Mouse (Mus musculus): Measurements from ENCODE around the gene Tesk2. TPM values are rescaled to one million over a fixed set of nuclear protein-coding genes. Genes with fewer than 3 reads are reported as not detected.
"Not testable (repeated sequence)": the region's sequence is repeated elsewhere in the genome, so short reads cannot be mapped to it uniquely, and the experiment has no call there.

Tesk2 gene
- 4.3 and 5.5 TPM in 2 replicates for polyA plus RNA-seq (2015; fragmentation: Nextera tagmentation; extraction: Ambion mirVana)

DNA sequence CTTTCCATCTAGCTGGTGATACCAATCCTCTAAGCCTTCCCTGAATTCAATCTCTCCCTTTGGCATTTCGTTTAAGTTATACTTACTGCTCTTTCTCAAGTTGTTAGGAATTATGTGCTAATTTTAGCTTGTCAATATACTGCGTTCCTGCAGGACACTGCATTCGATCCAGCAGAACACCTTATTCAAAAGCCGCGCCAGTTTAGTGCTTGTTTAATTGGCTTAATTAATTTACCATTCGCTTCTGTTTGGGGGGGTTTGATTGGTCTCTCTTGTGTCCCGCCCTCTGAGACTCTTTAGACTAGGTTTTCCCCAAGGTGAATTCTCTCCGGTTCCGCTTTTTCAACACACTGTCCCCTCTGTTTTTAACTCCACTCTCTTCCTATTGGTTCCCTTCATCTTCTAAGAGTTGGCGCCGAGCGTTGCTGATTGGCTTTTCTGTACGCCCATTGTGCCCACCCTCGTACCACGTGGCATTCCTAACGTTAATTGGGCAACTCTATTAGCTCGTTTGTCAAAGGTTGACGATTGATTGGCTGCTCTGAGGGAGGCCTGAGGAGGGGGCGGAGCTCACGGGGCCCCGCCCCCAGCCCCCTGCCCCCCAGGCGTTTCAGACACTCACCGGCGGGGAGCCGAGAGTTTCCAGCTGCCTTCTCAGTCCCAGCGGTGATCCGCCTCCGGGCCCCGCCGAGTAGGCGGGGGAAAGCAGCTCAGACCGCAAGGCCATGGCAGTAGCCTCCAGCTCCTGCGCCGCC is at the start of gene Tesk2:
Gene Tesk2 (plus strand): TSS at position 606 of the 755 bp plus-strand sequence.
- H3K9ac ChIP-seq (replicated peaks): peak within 1 kb of the TSS; percentile 86
- peak within 1 kb of the TSS; percentile 51; the same call in 1 of the 2 replicates for H3K27ac ChIP-seq (replicated peaks)
- peak within 1 kb of the TSS; percentile 88 for H3K4me2 ChIP-seq (replicated peaks)
- H3K4me3 ChIP-seq: peak within 1 kb of the TSS; percentile 84
- ATAC-seq (replicated peaks): peak; percentile 97
- H3K4me1 ChIP-seq: peaks cover 17% of the 10 kb centered on the region
- under 1% methylated on average over 34 of the region's 34 CpGs for WGBS
- H3K27me3 ChIP-seq: 0 out of 2 replicates have a peak, but pooled peaks cover 3% of the 10 kb centered on the region
- H3K9me3 ChIP-seq: no peaks in the 10 kb centered on the region
- no peaks in the 10 kb centered on the region for H3K36me3 ChIP-seq

DNA sequence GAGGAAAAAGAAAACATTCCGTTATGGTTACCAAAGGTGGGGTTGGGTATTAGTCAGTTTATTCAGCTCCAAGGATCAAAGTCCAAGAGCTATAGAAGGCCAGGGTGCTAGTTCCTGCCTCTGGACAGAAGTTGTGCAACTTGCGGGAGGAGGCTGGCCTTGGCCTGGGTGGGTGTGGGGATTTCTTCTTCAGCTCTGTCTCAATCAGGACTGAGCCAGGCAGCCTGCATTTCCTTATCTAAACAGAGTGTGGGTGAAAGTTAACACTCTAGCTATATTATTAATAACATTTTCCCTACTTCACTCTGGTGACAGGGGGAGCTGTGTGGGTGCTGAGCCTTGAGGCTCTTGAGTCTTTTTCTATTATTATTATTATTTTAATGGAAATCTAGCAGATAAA is 48.0 kb upstream of the Tesk2 start:
- no peaks in the 10 kb centered on the region for H3K9me3 ChIP-seq
- no peaks in the 10 kb centered on the region for H3K27me3 ChIP-seq
- ATAC-seq (replicated peaks): no peak
- no peaks in the 10 kb centered on the region for H3K4me1 ChIP-seq
- no peak overlapping the region for H3K27ac ChIP-seq (replicated peaks)
- H3K9ac ChIP-seq (replicated peaks): no peak overlapping the region
- no peaks in the 10 kb centered on the region for H3K36me3 ChIP-seq
- no peak overlapping the region for H3K4me2 ChIP-seq (replicated peaks)
- H3K4me3 ChIP-seq: no peak overlapping the region
- WGBS: 67% methylated on average over 2 of the region's 2 CpGs

DNA sequence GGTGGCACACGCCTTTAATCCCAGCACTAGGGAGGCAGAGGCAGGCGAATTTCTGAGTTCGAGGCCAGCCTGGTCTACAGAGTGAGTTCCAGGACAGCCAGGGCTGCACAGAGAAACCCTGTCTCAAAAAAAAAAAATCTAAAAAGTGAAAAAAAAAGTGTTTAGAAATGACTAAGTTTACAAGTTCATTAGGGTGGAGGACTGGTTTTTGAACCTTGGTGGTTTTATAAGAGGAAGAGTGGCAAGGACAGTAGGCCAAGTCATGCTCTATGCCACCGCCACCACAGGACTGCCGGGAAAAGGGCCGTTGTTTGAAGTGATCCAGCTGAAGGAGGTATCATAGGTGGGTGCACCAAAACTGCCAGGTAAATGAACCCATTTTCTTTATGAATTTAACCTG is 46.0 kb upstream of the Tesk2 start:
- WGBS: 90% methylated on average over 6 of the region's 6 CpGs
- not testable (repeated sequence) for H3K4me1 ChIP-seq; H3K27me3 ChIP-seq; H3K9ac ChIP-seq (replicated peaks); ATAC-seq (replicated peaks); H3K27ac ChIP-seq (replicated peaks); H3K36me3 ChIP-seq; H3K9me3 ChIP-seq; H3K4me3 ChIP-seq; H3K4me2 ChIP-seq (replicated peaks)

DNA sequence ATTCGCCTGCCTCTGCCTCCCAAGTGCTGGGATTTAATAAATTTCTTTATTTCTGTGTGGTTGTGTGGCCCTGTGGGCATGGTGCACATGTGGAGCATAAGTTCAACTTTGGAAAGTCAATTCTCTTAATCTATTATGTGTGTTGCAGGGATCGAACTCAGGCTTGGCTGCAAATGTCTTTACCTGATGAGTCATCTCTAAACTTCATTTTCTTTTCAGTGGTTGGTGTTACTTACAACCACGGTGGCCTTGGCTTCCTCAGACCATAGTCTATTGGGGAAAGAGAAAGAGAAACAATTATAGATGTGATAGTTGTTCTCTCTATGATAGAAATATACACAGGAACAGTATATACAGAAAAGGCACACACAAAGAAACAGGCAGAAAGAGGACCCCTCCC is 44.7 kb upstream of the Tesk2 start:
- no peak overlapping the region for H3K9ac ChIP-seq (replicated peaks)
- H3K27ac ChIP-seq (replicated peaks): no peak overlapping the region
- no peak overlapping the region for H3K4me3 ChIP-seq
- no peaks in the 10 kb centered on the region for H3K36me3 ChIP-seq
- ATAC-seq (replicated peaks): no peak
- no peaks in the 10 kb centered on the region for H3K4me1 ChIP-seq
- 85% methylated on average over 3 of the region's 3 CpGs for WGBS
- H3K9me3 ChIP-seq: no peaks in the 10 kb centered on the region
- H3K4me2 ChIP-seq (replicated peaks): no peak overlapping the region
- H3K27me3 ChIP-seq: no peaks in the 10 kb centered on the region

DNA sequence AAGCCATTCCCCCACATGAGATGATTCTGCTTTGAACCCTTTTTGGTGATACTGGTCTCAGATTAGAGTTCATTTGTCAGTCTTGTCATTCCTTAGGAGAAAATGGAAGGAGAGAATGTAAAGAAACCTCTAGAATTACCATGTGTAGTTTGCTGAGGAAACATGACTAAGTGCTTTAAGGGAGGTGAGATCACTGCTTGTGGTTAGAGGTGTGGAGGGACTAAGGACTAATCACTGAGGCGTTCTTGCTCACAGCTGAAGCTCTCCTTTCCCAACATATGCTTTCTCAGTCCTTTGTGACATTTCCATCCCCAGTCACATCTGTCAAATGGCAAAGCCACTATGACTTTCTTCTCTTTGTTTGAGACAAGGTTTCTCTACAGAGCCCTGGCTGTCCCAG is 42.9 kb upstream of the Tesk2 start:
- 75% methylated on average over 1 of the region's 1 CpGs for WGBS
- Histone ChIP-seq H3K4me1 (no peaks in the 10 kb centered on the region), H3K4me2 (replicated peaks) (no peak overlapping the region), H3K9ac (replicated peaks) (no peak overlapping the region), H3K27me3 (no peaks in the 10 kb centered on the region), H3K9me3 (no peaks in the 10 kb centered on the region), H3K27ac (replicated peaks) (no peak overlapping the region), H3K4me3 (no peak overlapping the region), H3K36me3 (no peaks in the 10 kb centered on the region)
- ATAC-seq (replicated peaks): no peak

DNA sequence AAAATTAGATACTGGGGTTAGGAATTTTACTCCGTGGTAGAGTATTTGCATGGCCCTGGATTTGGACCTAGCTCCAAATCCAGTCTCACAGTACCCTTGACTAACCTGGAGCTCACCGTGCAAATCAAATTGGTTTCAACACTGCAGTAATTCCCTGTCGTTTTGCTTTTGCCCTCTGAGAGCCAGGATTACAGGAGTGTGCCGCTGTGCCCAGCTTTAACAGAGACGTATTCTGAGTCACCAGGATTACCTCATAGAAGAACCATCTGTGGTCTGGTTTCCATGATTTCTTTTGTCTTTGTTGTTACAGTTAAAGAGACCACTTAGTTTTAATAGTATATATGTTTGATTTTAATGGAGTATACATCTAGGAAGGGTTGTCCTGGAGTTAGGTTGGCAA is 41.6 kb upstream of the Tesk2 start:
- no peak for ATAC-seq (replicated peaks)
- WGBS: 70% methylated on average over 5 of the region's 5 CpGs
- Histone ChIP-seq H3K27ac (replicated peaks) (no peak overlapping the region), H3K27me3 (no peaks in the 10 kb centered on the region), H3K9me3 (no peaks in the 10 kb centered on the region), H3K4me2 (replicated peaks) (no peak overlapping the region), H3K36me3 (no peaks in the 10 kb centered on the region), H3K4me1 (no peaks in the 10 kb centered on the region), H3K4me3 (no peak overlapping the region), H3K9ac (replicated peaks) (no peak overlapping the region)

DNA sequence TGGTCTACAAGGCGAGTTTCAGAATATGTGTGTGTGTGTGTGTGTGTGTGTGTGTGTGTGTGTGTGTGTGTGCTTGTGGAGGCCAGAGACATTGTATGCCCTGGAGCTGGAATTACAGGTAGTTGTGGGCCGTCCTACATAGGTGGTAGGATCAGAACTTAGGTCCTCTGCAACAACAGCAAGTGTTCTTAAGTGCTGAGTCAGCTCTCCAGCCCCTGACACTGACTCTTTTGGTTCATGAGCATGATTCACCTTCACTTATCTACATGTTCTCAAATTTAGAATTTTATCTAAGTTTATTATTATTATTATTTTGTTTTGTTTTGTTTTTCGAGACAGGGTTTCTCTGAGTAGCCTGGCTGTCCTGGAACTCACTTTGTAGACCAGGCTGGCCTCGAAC is 40.2 kb upstream of the Tesk2 start:
- H3K4me1 ChIP-seq; H3K9ac ChIP-seq (replicated peaks); ATAC-seq (replicated peaks); H3K27ac ChIP-seq (replicated peaks); H3K4me2 ChIP-seq (replicated peaks); H3K27me3 ChIP-seq; H3K4me3 ChIP-seq; H3K9me3 ChIP-seq; H3K36me3 ChIP-seq: not testable (repeated sequence)
- WGBS: 92% methylated on average over 4 of the region's 4 CpGs

DNA sequence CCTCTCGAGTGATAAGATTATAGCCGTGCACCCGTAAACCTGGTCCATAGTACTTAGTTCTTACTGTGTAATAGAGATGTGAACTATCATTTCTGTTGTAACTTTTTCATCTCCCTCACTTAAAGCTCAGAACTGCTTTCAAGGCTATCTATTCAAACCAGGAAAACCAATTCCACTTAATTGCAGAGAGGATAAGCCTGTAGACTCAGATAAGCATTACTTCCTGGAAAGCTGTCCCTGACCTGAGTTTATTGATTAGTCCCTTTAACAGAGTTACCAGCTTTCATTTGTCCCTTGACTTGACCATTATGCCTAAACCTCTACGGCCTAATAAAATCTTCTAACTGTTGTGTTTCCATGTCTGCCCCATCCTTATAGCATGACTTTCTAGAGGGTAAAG is 36.8 kb upstream of the Tesk2 start:
- Histone ChIP-seq H3K4me3 (no peak overlapping the region), H3K9me3 (no peaks in the 10 kb centered on the region), H3K4me1 (peaks cover 20% of the 10 kb centered on the region), H3K36me3 (no peaks in the 10 kb centered on the region), H3K9ac (replicated peaks) (no peak overlapping the region), H3K27me3 (no peaks in the 10 kb centered on the region), H3K27ac (replicated peaks) (no peak overlapping the region), H3K4me2 (replicated peaks) (no peak overlapping the region)
- 95% methylated on average over 4 of the region's 4 CpGs for WGBS
- ATAC-seq (replicated peaks): no peak

DNA sequence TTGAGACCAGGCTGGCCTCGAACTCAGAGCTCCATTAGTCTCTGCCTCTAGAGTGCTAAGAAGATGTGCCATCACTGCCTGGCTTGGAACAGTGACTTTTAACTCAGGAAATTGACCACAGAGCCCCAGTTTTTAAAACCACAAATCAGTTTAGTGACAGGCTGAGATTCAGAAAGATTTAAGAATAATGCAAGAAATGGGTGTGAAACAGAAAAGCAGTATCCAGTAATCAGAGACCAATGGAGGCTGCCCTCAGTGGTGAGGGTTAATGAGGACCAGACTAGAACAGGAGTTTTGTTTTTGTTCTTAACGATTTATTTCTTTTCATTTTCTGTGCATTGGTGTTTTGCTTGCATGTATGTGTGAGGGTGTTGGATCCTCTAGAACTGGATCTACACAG is 36.1 kb upstream of the Tesk2 start:
- no peak for ATAC-seq (replicated peaks)
- Histone ChIP-seq H3K4me3 (peak overlapping the region; percentile 70; the same call in 1 of the 2 replicates), H3K27me3 (no peaks in the 10 kb centered on the region), H3K27ac (replicated peaks) (peak overlapping the region; percentile 84; the same call in 1 of the 2 replicates), H3K4me2 (replicated peaks) (peak overlapping the region; percentile 76), H3K9ac (replicated peaks) (no peak overlapping the region; the same call in 1 of the 2 replicates), H3K9me3 (no peaks in the 10 kb centered on the region), H3K36me3 (0 out of 2 replicates have a peak, but pooled peaks cover 4% of the 10 kb centered on the region), H3K4me1 (peaks cover 20% of the 10 kb centered on the region)
- WGBS: 61% methylated on average over 2 of the region's 2 CpGs

DNA sequence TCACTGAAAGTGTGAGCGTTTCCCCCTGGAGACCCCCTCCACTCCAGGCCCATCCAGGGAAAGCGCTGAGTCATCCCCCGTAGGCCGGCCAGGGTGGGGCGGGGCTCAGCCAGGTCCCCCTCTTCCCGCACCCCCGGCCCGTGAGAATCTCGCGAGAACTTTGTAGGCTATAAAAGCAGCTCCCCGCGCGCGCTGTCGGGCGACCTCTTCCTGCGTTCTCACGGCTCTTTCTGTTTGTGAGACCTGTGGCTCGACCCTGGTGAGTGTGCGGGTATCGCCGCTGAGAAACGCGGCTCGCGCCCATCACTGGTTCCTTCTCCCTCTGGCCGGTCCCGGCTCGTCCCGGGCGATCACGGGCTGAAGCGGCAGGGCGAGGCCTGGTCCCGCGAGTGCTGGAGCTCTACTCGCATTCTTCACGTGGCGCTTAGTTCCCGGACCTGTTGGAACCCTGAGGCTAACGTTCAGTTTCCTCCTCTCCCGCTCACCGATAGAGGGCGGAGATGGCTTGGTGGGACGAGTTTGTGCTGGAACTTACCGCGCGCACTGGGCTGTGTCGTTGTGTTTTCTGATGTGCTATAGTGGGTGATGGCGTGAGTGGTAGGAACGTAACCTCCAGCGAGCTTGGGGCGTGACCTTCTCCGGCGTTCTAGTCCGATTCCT is 35.2 kb upstream of the Tesk2 start, which contains the start of gene Prdx1:
Gene Prdx1 (plus strand): TSS at position 143 of the 660 bp plus-strand sequence.
- Histone ChIP-seq H3K27ac (replicated peaks) (peak within 1 kb of the TSS; percentile 84), H3K4me3 (peak within 1 kb of the TSS; percentile 70), H3K9me3 (no peaks in the 10 kb centered on the region), H3K27me3 (no peaks in the 10 kb centered on the region), H3K9ac (replicated peaks) (peak within 1 kb of the TSS; percentile 62), H3K4me1 (peaks cover 20% of the 10 kb centered on the region), H3K36me3 (0 out of 2 replicates have a peak, but pooled peaks cover 4% of the 10 kb centered on the region), H3K4me2 (replicated peaks) (peak within 1 kb of the TSS; percentile 76)
- peak; percentile 97 for ATAC-seq (replicated peaks)
- under 1% methylated on average over 56 of the region's 56 CpGs for WGBS

DNA sequence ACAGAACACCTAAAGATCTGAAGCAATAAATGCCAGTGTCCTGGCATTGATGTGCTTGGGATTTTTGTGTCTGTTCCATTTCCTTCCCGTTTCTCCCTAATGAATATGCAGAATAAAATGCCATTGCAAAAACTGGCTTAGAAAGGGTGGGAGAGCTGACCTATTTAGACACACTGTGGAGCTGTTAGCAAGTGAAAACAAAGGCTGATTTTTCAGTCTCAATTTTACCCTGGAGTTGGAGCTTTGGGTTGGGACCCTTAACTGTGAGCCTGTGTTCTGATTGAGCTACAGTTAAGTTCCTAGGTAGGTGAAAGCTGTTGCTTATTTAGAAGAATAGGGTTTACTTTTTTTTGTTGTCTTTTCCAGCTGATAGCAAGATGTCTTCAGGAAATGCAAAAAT is 33.7 kb upstream of the Tesk2 start:
- H3K36me3 ChIP-seq: peaks cover 9% of the 10 kb centered on the region
- H3K9me3 ChIP-seq: no peaks in the 10 kb centered on the region
- H3K4me2 ChIP-seq (replicated peaks): peak overlapping the region; percentile 76
- H3K9ac ChIP-seq (replicated peaks): 0 out of 2 replicates have a peak overlapping the region, but pooled peaks have one; percentile 62
- 23% methylated on average over 1 of the region's 1 CpGs for WGBS
- no peak for ATAC-seq (replicated peaks)
- H3K27ac ChIP-seq (replicated peaks): no peak overlapping the region
- no peaks in the 10 kb centered on the region for H3K27me3 ChIP-seq
- H3K4me1 ChIP-seq: peaks cover 20% of the 10 kb centered on the region
- peak overlapping the region; percentile 70 for H3K4me3 ChIP-seq

DNA sequence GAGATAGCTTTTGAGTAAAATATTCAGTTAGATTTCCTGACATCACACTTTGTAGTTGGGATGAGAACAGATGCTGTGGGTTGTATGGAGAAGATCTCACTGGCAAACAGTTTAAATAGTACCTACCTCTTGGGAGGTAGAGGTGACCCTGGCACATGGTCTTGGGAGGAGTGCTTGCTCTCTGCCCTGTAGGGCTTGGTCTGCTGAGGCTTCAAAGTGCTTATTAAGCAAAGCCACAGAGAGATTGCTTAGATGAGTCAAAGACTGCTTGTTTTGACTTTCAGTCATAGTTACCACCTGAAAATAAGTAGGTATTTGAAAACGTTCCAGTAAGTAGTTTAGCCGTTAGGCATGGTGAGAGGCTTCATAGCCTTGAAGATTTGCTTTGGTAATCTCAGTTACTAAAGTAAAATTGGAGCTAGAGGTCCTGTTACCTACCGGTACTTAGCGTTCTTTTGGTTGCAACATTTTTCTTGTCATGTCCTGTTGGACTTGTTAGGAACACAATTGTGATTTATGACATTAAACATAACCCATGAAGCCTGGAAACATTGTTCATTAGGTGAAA is 31.4 kb upstream of the Tesk2 start:
- Histone ChIP-seq H3K4me1 (peaks cover 20% of the 10 kb centered on the region), H3K27ac (replicated peaks) (no peak overlapping the region), H3K9me3 (no peaks in the 10 kb centered on the region), H3K36me3 (peaks cover 27% of the 10 kb centered on the region), H3K4me3 (no peak overlapping the region), H3K4me2 (replicated peaks) (no peak overlapping the region), H3K9ac (replicated peaks) (no peak overlapping the region), H3K27me3 (no peaks in the 10 kb centered on the region)
- no peak for ATAC-seq (replicated peaks)
- 96% methylated on average over 4 of the region's 4 CpGs for WGBS

All from forebrain, embryonic 15.5 days (tissue).